Mouse (Mus musculus): Measurements from ENCODE around the gene Bptf.

DNA sequence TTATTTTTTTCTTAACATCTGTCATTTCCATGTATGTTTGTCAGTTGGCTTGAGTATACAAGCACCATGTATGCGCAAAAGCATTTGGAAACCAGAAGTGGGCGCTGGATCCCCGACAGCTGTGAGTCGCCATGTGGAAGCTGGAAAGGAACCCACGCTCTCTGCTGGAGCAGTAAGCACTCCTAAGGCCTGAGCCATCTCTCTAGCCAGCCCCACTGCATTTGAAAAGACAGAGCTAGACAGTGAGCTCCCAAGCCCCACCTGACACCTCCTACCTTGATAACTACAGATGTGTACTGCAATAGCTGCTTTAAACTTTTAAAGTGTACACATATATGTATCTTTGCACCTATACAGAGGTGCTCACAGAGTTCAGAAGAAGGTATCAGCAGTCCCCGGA, 74.5 kb downstream of the Bptf start:
- no peak for TF ChIP-seq POLR2A (IDR thresholded peaks at IDR 0.05; ENCODE audit: control insufficient read depth, low read depth, low read length)
- TF ChIP-seq CTCF (IDR thresholded peaks at IDR 0.05; ENCODE audit: control insufficient read depth, insufficient read depth, insufficient replicate concordance, low read depth, low read length): no peak
